Mouse (Mus musculus) kidney, adult 11 months (tissue): ENCODE data around the gene Pdxdc1.
"Not testable (repeated sequence)": the region's sequence is repeated elsewhere in the genome, so short reads cannot be mapped to it uniquely, and the experiment has no call there.

ENCODE experiments used
- DNase-seq: peaks from one replicate; pipeline ENCODE4 v3.0.0; 2022

The Pdxdc1 gene

DNA sequence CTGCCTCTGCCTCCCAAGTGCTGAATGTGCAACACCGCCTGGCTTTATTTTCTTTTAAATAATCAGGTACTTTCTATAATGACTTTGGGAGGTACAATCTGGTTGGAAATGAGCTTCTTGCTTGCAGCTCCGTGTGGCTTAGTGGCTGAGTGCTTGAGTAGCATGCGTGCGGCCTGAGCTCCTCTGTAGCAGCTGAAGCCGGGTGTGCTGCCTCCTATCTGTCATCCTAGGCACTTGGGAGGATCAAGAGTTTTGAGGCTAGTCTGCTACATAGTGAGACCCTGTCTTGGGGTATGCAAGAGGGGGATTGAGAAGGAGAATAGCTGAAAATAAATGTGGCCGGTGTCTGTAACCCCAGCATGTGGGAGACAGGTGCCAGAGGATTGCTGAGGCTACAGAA, 90.8 kb downstream of the Pdxdc1 start:
- no peak for DNase-seq

DNA sequence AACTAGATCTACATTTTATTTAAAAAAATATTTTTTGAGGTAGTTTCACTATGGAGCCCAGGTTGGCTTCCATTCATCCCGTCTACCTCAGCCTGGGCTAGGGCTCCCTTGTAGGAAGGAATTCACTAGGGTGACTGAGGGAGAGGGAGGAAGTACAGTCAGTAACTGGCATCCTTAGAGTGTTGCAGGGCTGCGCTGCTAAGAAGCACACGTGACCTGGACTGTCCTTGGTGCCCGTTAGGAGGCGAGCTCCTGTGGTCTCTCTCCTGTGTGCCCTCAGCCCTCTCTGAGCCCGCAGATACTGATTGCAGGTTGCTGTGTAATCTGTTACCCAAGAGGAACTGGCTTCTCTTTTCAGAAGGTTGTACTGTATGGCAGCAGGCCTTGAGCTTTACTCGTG, 94.5 kb downstream of the Pdxdc1 start:
- no peak for DNase-seq

DNA sequence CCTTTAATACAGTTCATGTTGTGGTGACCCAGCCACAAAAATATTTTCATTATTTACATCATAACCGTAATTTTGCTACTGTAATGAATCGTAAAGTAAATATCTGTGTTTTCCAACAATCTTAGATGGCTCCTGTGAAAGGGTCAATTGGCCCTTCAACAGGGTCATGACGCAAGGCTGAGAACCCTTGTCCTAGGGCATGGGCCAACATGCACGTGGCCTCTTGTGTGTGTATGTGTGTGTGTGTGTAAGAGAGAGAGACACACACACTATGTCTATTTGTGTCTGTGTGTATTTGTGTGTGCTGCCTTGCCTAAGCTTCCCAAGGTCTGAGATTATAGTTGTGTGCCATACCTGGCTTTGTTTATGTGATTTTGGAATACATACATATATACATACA, 95.3 kb downstream of the Pdxdc1 start:
- DNase-seq, result no peak

DNA sequence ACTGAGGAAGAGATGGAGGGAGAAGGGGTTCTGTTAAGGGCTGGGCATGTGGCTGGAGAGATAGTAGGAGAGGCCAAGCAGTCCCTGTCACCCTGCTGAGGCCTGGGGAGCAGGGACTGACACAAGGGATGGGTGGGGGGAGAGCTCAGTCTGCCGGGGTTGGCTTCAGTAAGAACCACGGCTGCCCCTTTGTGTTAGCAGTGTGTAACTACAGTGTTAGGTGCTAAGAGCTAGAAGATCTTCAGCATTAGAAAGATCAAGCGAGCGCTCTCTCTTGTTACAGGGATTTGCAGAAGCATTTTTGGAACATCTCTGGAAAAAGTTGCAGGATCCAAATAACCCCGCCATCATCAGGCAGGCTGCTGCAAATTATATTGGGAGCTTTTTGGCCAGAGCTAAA, 98.3 kb downstream of the Pdxdc1 start:
- no peak for DNase-seq

DNA sequence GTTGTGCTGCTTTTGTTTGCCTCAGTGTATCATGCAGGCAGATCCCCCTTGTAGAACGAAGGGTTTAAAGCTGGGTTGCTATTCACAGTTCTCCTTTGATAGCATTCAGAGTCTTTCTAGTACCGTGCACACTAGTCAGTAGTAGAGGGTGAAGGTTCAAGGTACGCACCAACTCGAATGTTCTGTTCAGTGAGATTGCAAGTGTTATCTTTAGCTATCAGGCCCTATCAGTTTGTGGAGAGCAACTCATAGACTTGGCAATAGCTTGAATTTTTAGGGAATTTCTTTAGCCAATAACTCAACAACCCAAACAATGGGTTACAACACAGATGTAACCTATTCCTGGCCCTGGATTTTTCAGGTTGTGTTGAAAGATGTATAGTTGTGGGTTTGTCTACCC, 101.7 kb downstream of the Pdxdc1 start:
- no peak for DNase-seq

DNA sequence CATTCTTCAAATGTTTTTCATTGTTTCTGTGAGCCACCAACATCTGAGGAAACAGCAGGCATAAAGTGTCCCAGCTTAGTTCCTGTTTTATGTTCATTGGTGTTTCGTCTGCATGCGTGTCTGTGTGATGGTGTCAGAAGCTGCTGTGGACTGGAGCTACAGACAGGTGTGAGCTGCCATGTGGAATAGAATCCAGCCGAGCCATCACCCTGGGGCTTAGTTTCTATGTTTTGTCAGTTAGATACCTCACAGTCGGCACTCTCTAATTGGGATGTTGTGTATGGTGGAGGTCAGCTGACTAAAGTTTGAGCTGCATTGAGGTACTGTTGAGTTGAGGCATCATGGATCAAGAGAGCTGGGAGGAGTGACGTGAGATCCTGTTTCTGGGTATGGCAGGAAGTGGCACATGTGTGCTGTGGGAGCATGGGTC, 106.2 kb downstream of the Pdxdc1 start:
- DNase-seq, result no peak

DNA sequence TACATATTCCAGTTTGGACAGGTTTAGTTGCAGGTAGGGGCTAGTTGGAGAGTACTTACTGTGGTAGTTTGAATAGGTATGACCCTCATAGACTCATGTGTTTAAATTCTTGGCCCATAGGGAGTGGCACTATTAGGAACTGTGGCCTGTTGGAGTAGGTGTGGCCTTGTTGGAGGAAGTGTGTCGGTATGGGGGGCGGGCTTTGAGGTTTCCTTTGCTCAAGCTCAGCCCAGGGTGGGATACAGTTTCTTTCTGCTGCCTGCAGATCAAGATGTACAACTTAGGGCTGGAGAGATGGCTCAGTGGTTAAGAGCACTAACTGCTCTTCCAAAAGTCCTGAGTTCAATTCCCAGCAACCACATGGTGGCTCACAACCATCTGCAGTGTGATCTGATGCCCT, 109.5 kb downstream of the Pdxdc1 start:
- not testable (repeated sequence) for DNase-seq

DNA sequence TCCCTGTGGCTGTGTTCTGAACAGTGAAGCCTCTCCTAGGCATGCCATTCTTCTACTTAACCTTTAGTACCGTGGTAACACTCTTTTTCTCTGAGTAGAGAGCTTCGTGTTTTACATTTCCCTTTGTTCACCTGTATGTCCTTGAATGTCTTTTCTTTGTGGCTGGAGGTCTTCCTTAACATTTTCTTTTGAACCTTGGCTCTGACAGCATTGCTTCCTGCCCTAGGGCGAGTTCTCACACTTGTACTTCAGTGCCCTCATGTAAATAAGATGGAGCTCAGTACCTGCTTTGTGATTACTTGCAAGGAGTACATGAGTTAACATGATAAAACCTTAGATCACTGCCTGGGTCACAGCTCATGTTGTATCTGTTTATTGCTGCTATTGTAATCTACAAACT, 117.0 kb downstream of the Pdxdc1 start:
- no peak for DNase-seq
